Mouse (Mus musculus) cerebellum, adult 2 months (tissue): ENCODE measurements around the gene Il1rl1.

Experiments used
- CTCF ChIP-seq: fragments of 200-500 bp; IDR thresholded peaks from 2 replicates; pipeline ENCODE4 v1.5.1; 2011; ENCODE audit warnings: low read depth, mild to moderate bottlenecking, control low read depth, low read length, moderate library complexity, borderline replicate concordance; ENCODE audit not compliant: insufficient read depth
- POLR2A ChIP-seq: fragments of 200-500 bp; IDR thresholded peaks from 2 replicates; pipeline ENCODE4 v1.6.1; 2011; ENCODE audit warnings: low read length, control low read depth, borderline replicate concordance; ENCODE audit not compliant: insufficient read depth

GRCm38 (mm10) chr1:40474336-40474735, 45.0 kb downstream of the Il1rl1 start:
- TF ChIP-seq CTCF, result no peak
- no peak for TF ChIP-seq POLR2A
